Mouse (Mus musculus) liver, embryonic 13.5 days (tissue): ENCODE measurements around the gene Ctse. TPM values are rescaled to one million over a fixed set of nuclear protein-coding genes. Genes with fewer than 3 reads are reported as not detected.

Source experiments
- ATAC-seq: fragments of 200-750 bp; cut with Nextera tagmentation; 2 replicates; pipeline ENCODE4 v1.8.0; 2017; ENCODE audit warnings: low read depth, mild to moderate bottlenecking, moderate number of reproducible peaks, moderate library complexity
- DNase-seq: peaks from one replicate; pipeline ENCODE4 v3.0.0; 2022
- H3K27ac ChIP-seq: fragments of 300-500 bp; sonication (generic); 2 replicates; pipeline ENCODE4 v1.5.1; 2015; ENCODE audit warnings: moderate library complexity, mild to moderate bottlenecking, inconsistent platforms
- H3K27me3 ChIP-seq: fragments of 300-500 bp; sonication (generic); 2 replicates; pipeline ENCODE4 v1.6.1; 2015; ENCODE audit warnings: mild to moderate bottlenecking, inconsistent platforms
- H3K36me3 ChIP-seq: fragments of 300-500 bp; sonication (generic); 2 replicates; pipeline ENCODE4 v1.6.1; 2015; ENCODE audit warnings: mild to moderate bottlenecking, inconsistent platforms
- H3K4me1 ChIP-seq: fragments of 300-500 bp; sonication (generic); replicated peaks from 2 replicates; pipeline ENCODE4 v1.6.1; 2015; ENCODE audit warnings: inconsistent platforms
- H3K4me2 ChIP-seq: fragments of 300-500 bp; sonication (generic); 2 replicates; pipeline ENCODE4 v1.6.1; 2015; ENCODE audit warnings: inconsistent platforms, mild to moderate bottlenecking, moderate library complexity
- H3K4me3 ChIP-seq: fragments of 300-500 bp; sonication (generic); replicated peaks from 2 replicates; pipeline ENCODE4 v1.5.1; 2015; ENCODE audit warnings: mild to moderate bottlenecking, inconsistent platforms
- H3K9ac ChIP-seq: fragments of 300-500 bp; sonication (generic); 2 replicates; pipeline ENCODE4 v1.6.1; 2015; ENCODE audit warnings: mild to moderate bottlenecking, inconsistent platforms
- H3K9me3 ChIP-seq: fragments of 300-500 bp; sonication (generic); replicated peaks from 2 replicates; pipeline ENCODE4 v1.6.1; 2016; ENCODE audit warnings: inconsistent platforms
- WGBS: fragments of 180-500 bp; shearing (Covaris S2); methylation state at CpG from one replicate; pipeline ENCODE4 v1.1.7; 2015; ENCODE audit not compliant: insufficient replicate concordance; 5-methylcytosine and 5-hydroxymethylcytosine counted together
- polyA plus RNA-seq: library from polyadenylated mRNA; unstranded; fragments of >200 nt; fragmentation: Nextera tagmentation; extraction: Ambion mirVana; gene quantifications from 2 replicates; pipeline ENCODE4 v1.2.1, GENCODE M21; 2015

The Ctse gene
- polyA plus RNA-seq, 1 experiment from 2014 or later = 13.0 TPM

DNA sequence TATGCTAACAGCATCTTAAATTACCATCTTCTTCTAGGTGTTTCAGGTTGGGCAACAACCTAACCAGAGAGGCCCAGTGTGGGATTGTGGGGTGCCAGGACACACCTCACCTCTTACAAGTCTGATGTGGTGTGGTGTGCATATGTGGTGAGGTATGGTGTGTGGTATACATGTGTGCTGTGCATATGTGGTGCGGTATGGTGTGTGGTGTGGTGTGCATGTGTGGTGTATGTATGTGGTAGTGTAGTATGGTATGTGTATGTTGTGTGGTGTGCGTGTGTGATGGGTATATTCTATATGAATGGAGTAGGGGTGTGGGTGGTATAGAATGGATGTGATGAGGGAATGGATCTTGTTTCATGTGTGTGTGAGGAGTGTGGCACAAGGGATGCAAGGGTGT, 49.6 kb downstream of the Ctse start:
- Histone ChIP-seq H3K4me1 (0 out of 2 replicates have a peak, but pooled peaks cover 3% of the 10 kb centered on the region), H3K4me3 (no peak overlapping the region), H3K9ac (no peak overlapping the region), H3K27me3 (no peaks in the 10 kb centered on the region), H3K4me2 (no peak overlapping the region), H3K9me3 (no peaks in the 10 kb centered on the region), H3K36me3 (no peaks in the 10 kb centered on the region), H3K27ac (no peak overlapping the region)
- DNase-seq (no peak), ATAC-seq (no peak)
- WGBS = 74% methylated on average over 2 of the region's 2 CpGs

DNA sequence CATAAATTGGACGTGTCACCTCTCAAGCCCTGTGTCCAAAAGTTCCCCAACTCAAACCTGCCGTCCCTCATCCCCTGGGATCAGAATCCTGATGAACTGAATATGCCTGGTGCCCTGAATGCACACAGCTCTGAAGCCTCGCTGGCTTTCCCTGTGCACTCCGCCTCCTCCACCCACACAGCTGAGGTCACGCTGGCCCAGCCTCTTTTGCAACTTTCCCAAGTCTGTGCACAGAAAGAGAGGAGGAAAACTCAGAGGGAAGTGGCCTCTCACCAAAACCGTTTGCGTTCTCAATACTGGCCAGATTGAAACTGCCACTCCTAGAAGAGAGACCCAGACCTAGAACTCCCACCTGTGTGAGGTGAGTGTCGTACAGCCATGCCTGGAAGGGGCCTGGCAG, 50.4 kb downstream of the Ctse start, which contains the start of gene Rab7b:
Gene Rab7b, plus strand, starts transcription at position 221 of the 400 bp plus-strand sequence.
- no peaks in the 10 kb centered on the region for H3K27me3 ChIP-seq
- no peak within 1 kb of the TSS for H3K9ac ChIP-seq
- no peak within 1 kb of the TSS for H3K27ac ChIP-seq
- no peaks in the 10 kb centered on the region for H3K36me3 ChIP-seq
- H3K4me1 ChIP-seq = 0 out of 2 replicates have a peak, but pooled peaks cover 3% of the 10 kb centered on the region
- H3K4me2 ChIP-seq = no peak within 1 kb of the TSS
- DNase-seq = no peak
- H3K9me3 ChIP-seq = no peaks in the 10 kb centered on the region
- 43% methylated on average over 8 of the region's 8 CpGs for WGBS
- ATAC-seq = no peak
- no peak within 1 kb of the TSS for H3K4me3 ChIP-seq

DNA sequence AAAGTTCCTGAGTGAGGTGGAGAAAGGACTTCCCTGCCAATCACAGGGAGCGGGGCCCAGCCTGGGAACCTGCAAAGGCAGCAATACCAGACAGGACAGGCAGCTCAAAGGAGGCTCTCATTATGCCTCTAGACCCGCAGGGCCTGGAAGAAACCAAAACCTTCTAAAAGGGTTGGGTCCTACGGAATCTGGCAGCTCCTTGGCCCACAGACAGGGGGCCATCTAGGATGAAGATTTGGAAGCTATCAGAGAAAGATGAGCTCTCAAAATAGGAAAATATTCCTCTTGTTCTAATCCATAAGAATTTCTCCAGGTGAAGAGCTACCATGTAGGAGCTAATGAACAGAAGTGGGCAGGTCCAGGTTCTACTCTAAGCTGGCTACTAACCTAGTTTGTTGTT, 50.9 kb downstream of the Ctse start:
- Histone ChIP-seq H3K27ac (no peak overlapping the region), H3K4me2 (no peak overlapping the region), H3K9me3 (no peaks in the 10 kb centered on the region), H3K4me3 (no peak overlapping the region), H3K36me3 (no peaks in the 10 kb centered on the region), H3K9ac (no peak overlapping the region), H3K4me1 (0 out of 2 replicates have a peak, but pooled peaks cover 3% of the 10 kb centered on the region), H3K27me3 (no peaks in the 10 kb centered on the region)
- 63% methylated on average over 3 of the region's 3 CpGs for WGBS
- ATAC-seq (no peak), DNase-seq (no peak)

DNA sequence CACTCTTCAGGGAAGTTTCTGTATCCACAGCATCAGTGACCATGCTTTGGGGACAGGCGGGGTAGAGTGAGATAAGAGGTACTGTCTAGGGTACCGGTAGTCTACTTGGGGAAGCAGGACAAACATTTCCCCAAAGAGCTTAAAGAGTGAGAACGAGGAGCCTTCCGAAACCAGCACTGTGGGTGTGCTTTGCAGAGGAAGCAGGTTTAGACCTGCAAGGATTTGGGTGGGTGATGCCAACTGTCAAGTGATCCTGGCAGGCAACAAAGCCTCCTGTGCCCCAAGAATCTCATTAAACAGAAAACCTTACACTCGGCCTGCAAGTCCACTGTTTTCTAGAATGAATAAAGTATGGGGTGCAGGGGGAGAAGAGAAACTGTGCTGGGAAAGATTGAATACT, 51.8 kb downstream of the Ctse start:
- H3K4me2 ChIP-seq = no peak overlapping the region
- no peaks in the 10 kb centered on the region for H3K36me3 ChIP-seq
- no peak overlapping the region for H3K4me3 ChIP-seq
- H3K27ac ChIP-seq = no peak overlapping the region
- H3K9me3 ChIP-seq = no peaks in the 10 kb centered on the region
- no peaks in the 10 kb centered on the region for H3K27me3 ChIP-seq
- 0 out of 2 replicates have a peak, but pooled peaks cover 3% of the 10 kb centered on the region for H3K4me1 ChIP-seq
- 55% methylated on average over 5 of the region's 5 CpGs for WGBS
- no peak overlapping the region for H3K9ac ChIP-seq
- ATAC-seq = no peak
- no peak for DNase-seq

DNA sequence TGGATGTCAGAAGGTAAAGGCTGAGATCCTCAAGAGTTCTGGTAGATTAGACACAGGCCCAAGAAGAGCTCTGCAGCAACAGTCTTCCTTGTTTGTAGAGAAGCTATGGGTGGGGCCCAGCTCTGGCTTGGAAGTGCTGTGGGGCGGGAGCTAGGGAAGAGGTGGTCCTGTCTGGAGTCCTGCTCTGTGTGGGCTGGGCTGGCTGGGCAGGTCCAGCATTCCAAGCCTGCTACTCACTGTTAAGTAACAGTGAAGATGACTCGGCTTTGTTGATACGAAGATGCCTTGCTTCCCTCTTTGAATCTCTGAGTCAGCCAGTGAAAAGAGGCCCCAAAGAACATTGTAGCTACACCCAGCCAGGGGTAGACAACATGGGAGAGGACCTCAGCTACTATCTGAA, 52.3 kb downstream of the Ctse start:
- no peaks in the 10 kb centered on the region for H3K27me3 ChIP-seq
- ATAC-seq = no peak
- no peaks in the 10 kb centered on the region for H3K9me3 ChIP-seq
- H3K27ac ChIP-seq = no peak overlapping the region
- H3K9ac ChIP-seq = no peak overlapping the region
- H3K4me3 ChIP-seq = no peak overlapping the region
- no peak overlapping the region for H3K4me2 ChIP-seq
- no peaks in the 10 kb centered on the region for H3K36me3 ChIP-seq
- DNase-seq = no peak
- 38% methylated on average over 3 of the region's 3 CpGs for WGBS
- 0 out of 2 replicates have a peak, but pooled peaks cover 3% of the 10 kb centered on the region for H3K4me1 ChIP-seq

DNA sequence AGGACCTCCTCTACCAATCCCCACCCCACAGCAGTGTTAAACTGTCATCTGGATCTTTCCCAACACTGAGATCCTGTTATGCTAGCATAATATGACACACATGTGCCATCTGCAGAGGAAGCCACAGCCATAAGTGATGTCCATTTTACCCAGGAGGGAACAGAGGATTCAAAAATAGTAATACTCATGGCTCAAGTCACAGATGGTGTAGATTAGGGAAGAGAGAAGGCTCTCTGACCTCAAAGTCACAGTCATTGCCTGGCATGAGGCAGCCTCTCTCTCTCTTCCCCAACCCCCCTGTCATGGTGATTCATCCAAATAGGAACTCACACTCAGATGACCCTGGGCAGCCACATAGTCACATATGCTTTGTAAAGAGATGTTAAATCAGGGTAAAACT, 53.2 kb downstream of the Ctse start:
- no peaks in the 10 kb centered on the region for H3K36me3 ChIP-seq
- no peak overlapping the region for H3K4me3 ChIP-seq
- no peaks in the 10 kb centered on the region for H3K9me3 ChIP-seq
- no peak overlapping the region for H3K9ac ChIP-seq
- ATAC-seq (no peak), DNase-seq (no peak)
- H3K4me1 ChIP-seq = 0 out of 2 replicates have a peak, but pooled peaks cover 3% of the 10 kb centered on the region
- no peaks in the 10 kb centered on the region for H3K27me3 ChIP-seq
- no peak overlapping the region for H3K4me2 ChIP-seq
- no peak overlapping the region for H3K27ac ChIP-seq

DNA sequence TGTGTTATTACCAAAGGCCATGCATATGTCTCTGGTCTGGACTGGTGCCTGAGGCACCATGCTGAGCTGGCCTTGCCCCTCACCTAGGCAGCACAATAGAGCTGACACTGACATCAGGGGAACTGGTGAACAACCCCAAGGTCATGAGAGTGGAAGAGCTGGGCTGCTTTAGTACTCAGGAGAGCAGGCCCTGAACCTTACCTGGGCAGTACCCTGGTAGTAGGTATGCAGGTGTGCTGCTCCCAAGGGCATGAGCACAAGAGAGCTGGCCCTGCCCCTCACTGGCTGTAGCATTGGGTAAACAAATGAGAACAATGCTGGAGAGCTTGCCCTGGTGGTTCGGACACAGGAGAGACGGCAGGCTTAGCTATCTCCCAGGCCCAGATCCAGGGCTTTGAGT, 57.2 kb downstream of the Ctse start:
- no peak for DNase-seq
- Histone ChIP-seq H3K4me3 (no peak overlapping the region), H3K4me2 (no peak overlapping the region), H3K27me3 (no peaks in the 10 kb centered on the region), H3K27ac (no peak overlapping the region), H3K36me3 (no peaks in the 10 kb centered on the region), H3K9me3 (no peaks in the 10 kb centered on the region), H3K9ac (no peak overlapping the region), H3K4me1 (0 out of 2 replicates have a peak, but pooled peaks cover 3% of the 10 kb centered on the region)
- no peak for ATAC-seq
- WGBS = 66% methylated on average over 2 of the region's 2 CpGs

DNA sequence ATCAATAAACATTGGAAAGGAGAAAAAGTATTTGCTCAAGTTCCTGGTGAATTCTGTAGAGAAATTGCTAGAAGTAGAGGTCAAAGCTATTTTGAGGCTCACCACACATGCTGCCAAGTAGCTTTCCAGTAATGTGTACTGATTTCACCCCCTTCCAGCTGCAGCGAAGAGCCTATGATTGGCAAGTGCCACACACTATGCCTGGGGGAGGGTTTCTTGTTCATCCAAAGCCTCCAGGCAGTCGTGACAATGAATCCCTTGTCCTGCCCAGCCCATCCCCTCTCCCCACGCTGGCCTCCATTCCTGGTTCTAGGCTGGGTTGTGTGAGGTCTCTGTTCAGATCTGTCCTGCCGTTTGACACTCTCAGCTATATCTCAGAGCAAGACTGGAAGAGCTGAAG, 58.2 kb downstream of the Ctse start:
- H3K4me1 ChIP-seq = no peaks in the 10 kb centered on the region
- 60% methylated on average over 4 of the region's 4 CpGs for WGBS

DNA sequence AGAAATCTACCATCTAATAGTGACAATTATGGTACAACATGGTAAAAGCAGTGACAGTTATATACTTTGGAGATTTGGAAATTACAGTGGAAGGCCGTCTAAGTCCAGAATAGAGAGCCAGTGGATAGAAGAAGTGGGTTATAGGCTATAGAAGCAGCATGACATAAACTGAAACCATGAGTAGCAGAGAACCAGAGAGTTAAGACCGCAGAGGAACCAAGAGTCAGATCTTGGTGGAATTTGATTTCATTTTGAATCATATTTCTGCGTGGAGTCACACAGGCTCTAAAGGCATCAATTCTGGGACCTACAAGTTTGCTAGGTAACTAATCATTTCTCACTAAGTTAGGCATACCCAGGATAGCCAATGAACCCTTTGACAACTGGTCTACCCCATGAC, 60.7 kb downstream of the Ctse start:
- Histone ChIP-seq H3K4me1 (no peaks in the 10 kb centered on the region), H3K9me3 (no peaks in the 10 kb centered on the region), H3K4me3 (no peak overlapping the region), H3K27ac (no peak overlapping the region), H3K27me3 (no peaks in the 10 kb centered on the region), H3K4me2 (no peak overlapping the region), H3K36me3 (no peaks in the 10 kb centered on the region), H3K9ac (no peak overlapping the region)
- DNase-seq (no peak), ATAC-seq (no peak)
- 69% methylated on average over 3 of the region's 3 CpGs for WGBS

More for the DNA sequence above, 58.2 kb downstream of the Ctse start:
- Histone ChIP-seq H3K9me3 (no peaks in the 10 kb centered on the region), H3K4me2 (no peak overlapping the region), H3K36me3 (no peaks in the 10 kb centered on the region), H3K9ac (no peak overlapping the region), H3K4me3 (no peak overlapping the region), H3K27ac (no peak overlapping the region), H3K27me3 (no peaks in the 10 kb centered on the region)
- ATAC-seq = no peak
- no peak for DNase-seq

DNA sequence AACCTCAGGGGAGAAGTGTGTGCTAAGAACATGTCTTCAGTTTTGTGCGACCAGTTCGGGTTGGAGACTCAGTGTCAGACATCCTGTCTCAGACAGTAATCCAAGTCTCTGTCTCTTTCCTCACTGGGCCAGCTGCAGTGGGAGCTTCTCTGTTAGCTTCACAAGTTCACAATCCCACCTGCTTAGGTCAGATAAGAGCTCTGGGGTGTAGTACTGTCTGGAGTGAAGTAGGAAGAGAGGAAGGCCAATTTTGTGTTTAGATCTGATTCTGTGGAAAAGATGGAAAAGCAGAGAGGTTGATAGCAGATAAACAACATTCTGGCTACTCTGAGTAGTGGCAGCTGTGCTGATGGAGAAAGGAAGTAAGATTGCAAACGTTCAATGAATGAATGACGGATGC, 61.5 kb downstream of the Ctse start:
- H3K9me3 ChIP-seq = no peaks in the 10 kb centered on the region
- no peaks in the 10 kb centered on the region for H3K4me1 ChIP-seq
- no peak overlapping the region for H3K27ac ChIP-seq
- H3K4me3 ChIP-seq = no peak overlapping the region
- ATAC-seq (no peak), DNase-seq (no peak)
- no peaks in the 10 kb centered on the region for H3K27me3 ChIP-seq
- no peaks in the 10 kb centered on the region for H3K36me3 ChIP-seq
- WGBS = 35% methylated on average over 4 of the region's 4 CpGs
- H3K4me2 ChIP-seq = no peak overlapping the region
- H3K9ac ChIP-seq = no peak overlapping the region

DNA sequence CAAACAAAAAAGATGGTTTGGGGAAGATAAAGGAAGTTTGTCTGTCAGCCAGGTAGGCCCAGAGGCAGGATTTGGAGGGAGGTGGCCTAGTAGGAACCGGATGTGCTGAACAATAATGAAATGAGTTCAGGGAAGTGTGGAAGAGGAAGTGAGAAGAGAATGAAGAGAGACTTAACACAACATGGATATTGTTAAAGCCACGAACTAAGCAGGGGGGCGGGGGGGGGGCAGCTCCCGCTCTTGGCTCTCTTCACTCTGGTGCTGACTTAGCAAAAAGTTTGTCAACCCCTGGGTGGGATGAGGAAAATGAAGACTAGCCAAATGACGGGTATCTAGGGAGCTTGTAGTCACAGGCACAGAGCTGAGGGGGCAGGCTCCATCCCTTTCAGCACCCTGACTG, 62.3 kb downstream of the Ctse start:
- 44% methylated on average over 5 of the region's 5 CpGs for WGBS

DNA sequence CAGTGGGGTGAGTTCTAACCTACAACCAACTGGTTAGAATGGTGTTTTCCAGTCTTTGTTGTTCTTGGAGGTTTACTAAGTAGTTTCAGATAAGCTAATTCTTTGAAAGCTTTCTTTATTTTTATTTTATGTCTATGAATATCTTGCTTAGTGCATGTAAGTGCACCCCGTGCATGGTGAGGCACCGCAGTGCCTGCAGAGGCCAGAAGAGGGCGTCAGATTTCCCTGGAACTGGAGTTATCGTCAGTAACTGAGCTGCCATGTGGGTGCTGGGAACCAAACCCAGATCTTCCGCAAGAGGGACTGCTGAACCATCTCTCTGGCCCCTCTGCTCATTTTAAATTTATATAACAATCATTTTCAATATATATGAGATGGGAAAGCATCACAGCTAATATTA, 63.3 kb downstream of the Ctse start:
- 66% methylated on average over 5 of the region's 5 CpGs for WGBS
- ATAC-seq (no peak), DNase-seq (no peak)
- Histone ChIP-seq H3K4me1 (no peaks in the 10 kb centered on the region), H3K9ac (no peak overlapping the region), H3K9me3 (no peaks in the 10 kb centered on the region), H3K27ac (no peak overlapping the region), H3K4me2 (no peak overlapping the region), H3K4me3 (no peak overlapping the region), H3K36me3 (no peaks in the 10 kb centered on the region), H3K27me3 (no peaks in the 10 kb centered on the region)

More for the DNA sequence above, 62.3 kb downstream of the Ctse start:
- Histone ChIP-seq H3K36me3 (no peaks in the 10 kb centered on the region), H3K27me3 (no peaks in the 10 kb centered on the region), H3K4me1 (no peaks in the 10 kb centered on the region), H3K9me3 (no peaks in the 10 kb centered on the region), H3K4me3 (no peak overlapping the region), H3K4me2 (no peak overlapping the region), H3K9ac (no peak overlapping the region), H3K27ac (no peak overlapping the region)
- no peak for DNase-seq
- ATAC-seq = no peak
